Mouse (Mus musculus): ENCODE results near the gene Git2. TPM values are rescaled to one million over a fixed set of nuclear protein-coding genes. Genes with fewer than 3 reads are reported as not detected.

Git2 gene
- polyA plus RNA-seq, 1 experiment from 2014 or later, result 29.1 TPM

DNA sequence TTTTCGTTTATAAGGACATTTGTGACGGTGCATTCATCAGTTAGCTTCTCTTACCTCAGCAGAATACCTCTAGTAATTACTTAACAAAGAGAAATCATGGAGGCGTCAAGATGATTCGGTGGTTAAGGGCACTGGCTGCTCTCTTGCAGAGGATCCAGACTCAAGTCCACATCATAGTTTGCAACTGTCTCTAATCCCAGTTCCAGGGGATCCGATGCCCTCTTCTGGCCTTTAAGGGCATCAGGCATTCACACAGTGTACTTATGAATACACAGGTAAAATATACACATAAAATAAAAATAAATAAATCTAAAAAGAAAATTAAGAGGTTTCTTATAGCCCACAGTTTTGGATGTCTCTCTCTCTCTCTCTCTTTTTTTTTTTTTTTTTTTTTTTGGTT is 79.5 kb downstream of the Git2 start:
- Histone ChIP-seq H3K27me3 (replicated peaks; ENCODE audit: control insufficient read depth, insufficient read depth, low read length) (0 out of 2 replicates have a peak, but pooled peaks cover 3% of the 10 kb centered on the region), H3K4me3 (ENCODE audit: low read depth, low read length) (no peak overlapping the region), H3K4me1 (ENCODE audit: control insufficient read depth, insufficient read depth, low read length) (0 out of 2 replicates have a peak, but pooled peaks cover 3% of the 10 kb centered on the region), H3K4me2 (ENCODE audit: low read length) (no peak overlapping the region), H3K9ac (ENCODE audit: low read length) (no peak overlapping the region), H3K36me3 (ENCODE audit: control insufficient read depth, insufficient read depth, low read length) (no peaks in the 10 kb centered on the region), H3K27ac (ENCODE audit: low read depth, low read length) (no peak overlapping the region), H3K9me3 (replicated peaks; ENCODE audit: control insufficient read depth, low read length) (no peaks in the 10 kb centered on the region)
- DNase-seq (ENCODE audit: low spot score) (no peak), ATAC-seq (no peak)
- 73% methylated on average over 5 of the region's 5 CpGs for WGBS

DNA sequence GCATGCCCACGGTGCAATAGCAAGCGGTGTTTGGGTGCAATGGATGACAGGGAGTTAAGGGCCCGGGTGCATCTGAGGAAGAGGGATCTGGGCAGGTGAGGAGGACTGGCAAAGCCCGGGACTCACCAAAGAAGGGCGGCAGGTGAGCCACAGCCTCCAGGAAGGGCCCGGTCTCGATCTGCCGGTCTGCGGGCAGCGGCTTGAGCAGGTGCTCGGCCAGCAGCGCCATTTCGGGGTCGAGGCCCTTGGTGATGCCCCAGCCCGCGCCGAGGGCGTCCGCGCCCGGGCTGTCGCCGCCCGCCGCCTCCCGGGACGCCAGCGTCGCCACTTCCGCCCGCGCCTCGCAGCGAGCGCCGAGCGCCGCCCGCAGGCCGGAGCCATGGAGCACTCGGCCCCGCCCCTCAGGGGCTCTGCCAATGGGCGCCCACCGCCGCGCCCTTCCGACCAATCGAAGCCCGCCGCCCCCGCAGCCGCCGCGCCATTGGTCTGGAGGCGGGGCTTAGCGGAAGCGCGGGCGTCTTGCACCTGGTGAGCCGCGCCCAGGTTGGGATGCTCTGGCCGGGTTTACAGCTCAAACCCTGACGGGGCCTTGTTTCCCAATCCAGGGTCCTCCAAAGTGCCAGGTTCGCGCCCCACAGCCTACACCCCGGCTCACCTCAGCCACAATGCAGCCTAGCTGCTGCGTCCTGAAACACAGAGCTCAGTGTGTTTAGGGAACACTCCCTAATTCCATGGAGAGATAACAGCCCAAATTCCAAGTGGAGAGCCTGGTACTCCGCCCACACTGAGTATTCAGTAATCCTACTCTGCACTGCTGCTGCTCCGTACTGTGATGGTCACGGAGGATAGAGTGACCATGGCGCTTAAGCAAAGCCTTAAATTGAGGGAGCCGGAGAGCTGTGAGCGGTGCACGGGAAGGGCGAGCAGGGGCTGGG is 84.4 kb downstream of the Git2 start, which contains the start of gene Gltp:
Gene Gltp, minus strand, starts transcription at position 352 of the 935 bp plus-strand sequence.
- peaks cover 10% of the 10 kb centered on the region for H3K4me1 ChIP-seq (ENCODE audit: control insufficient read depth, insufficient read depth, low read length)
- WGBS, result 6% methylated on average over 54 of the region's 75 CpGs
- peak within 1 kb of the TSS; percentile 94 for H3K4me2 ChIP-seq (ENCODE audit: low read length)
- 0 out of 2 replicates have a peak, but pooled peaks cover 3% of the 10 kb centered on the region for H3K27me3 ChIP-seq (replicated peaks; ENCODE audit: control insufficient read depth, insufficient read depth, low read length)
- H3K36me3 ChIP-seq (ENCODE audit: control insufficient read depth, insufficient read depth, low read length), result no peaks in the 10 kb centered on the region
- DNase-seq (ENCODE audit: low spot score) (peak; percentile 97), ATAC-seq (peak; percentile 98)
- peak within 1 kb of the TSS; percentile 75 for H3K4me3 ChIP-seq (ENCODE audit: low read depth, low read length)
- no peaks in the 10 kb centered on the region for H3K9me3 ChIP-seq (replicated peaks; ENCODE audit: control insufficient read depth, low read length)
- peak within 1 kb of the TSS; percentile 83 for H3K9ac ChIP-seq (ENCODE audit: low read length)
- H3K27ac ChIP-seq (ENCODE audit: low read depth, low read length), result peak within 1 kb of the TSS; percentile 27; the same call in 1 of the 2 replicates

GRCm38 (mm10) chr5:114689700-114690366 is 85.5 kb downstream of the Git2 start:
- Histone ChIP-seq H3K9ac (ENCODE audit: low read length) (peak overlapping the region; percentile 83), H3K4me1 (ENCODE audit: control insufficient read depth, insufficient read depth, low read length) (peaks cover 10% of the 10 kb centered on the region), H3K4me2 (ENCODE audit: low read length) (peak overlapping the region; percentile 94), H3K4me3 (ENCODE audit: low read depth, low read length) (peak overlapping the region; percentile 75), H3K36me3 (ENCODE audit: control insufficient read depth, insufficient read depth, low read length) (no peaks in the 10 kb centered on the region), H3K9me3 (replicated peaks; ENCODE audit: control insufficient read depth, low read length) (no peaks in the 10 kb centered on the region), H3K27me3 (replicated peaks; ENCODE audit: control insufficient read depth, insufficient read depth, low read length) (0 out of 2 replicates have a peak, but pooled peaks cover 3% of the 10 kb centered on the region), H3K27ac (ENCODE audit: low read depth, low read length) (no peak overlapping the region)
- DNase-seq (ENCODE audit: low spot score), result peak; percentile 16
- 18% methylated on average over 16 of the region's 16 CpGs for WGBS
- ATAC-seq, result no peak

DNA sequence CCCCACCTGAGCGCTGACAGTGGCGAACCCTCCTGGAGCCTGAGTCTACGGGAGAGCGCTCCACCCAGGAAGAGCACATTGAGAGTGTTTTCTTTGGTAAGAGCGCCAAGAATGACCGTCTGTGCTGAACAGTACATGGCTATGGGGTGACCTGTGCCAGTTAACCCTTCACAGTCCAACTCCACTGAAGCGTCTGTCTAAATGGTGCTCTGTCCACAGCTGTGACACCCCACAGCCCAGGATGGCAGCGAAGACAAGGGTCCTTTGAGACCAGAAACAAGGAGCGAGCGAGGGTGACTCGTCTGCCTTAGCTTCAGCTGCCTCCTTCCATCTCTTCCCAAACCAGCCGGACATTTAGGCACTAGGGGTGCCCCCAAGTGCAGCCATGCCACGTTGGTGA is 86.6 kb downstream of the Git2 start:
- DNase-seq (ENCODE audit: low spot score), result no peak
- H3K27ac ChIP-seq (ENCODE audit: low read depth, low read length), result no peak overlapping the region
- no peak overlapping the region for H3K4me2 ChIP-seq (ENCODE audit: low read length)
- no peaks in the 10 kb centered on the region for H3K9me3 ChIP-seq (replicated peaks; ENCODE audit: control insufficient read depth, low read length)
- H3K4me3 ChIP-seq (ENCODE audit: low read depth, low read length), result no peak overlapping the region
- no peak overlapping the region for H3K9ac ChIP-seq (ENCODE audit: low read length)
- no peaks in the 10 kb centered on the region for H3K27me3 ChIP-seq (replicated peaks; ENCODE audit: control insufficient read depth, insufficient read depth, low read length)
- ATAC-seq, result no peak
- H3K36me3 ChIP-seq (ENCODE audit: control insufficient read depth, insufficient read depth, low read length), result no peaks in the 10 kb centered on the region
- WGBS, result 86% methylated on average over 13 of the region's 13 CpGs
- H3K4me1 ChIP-seq (ENCODE audit: control insufficient read depth, insufficient read depth, low read length), result peaks cover 10% of the 10 kb centered on the region

DNA sequence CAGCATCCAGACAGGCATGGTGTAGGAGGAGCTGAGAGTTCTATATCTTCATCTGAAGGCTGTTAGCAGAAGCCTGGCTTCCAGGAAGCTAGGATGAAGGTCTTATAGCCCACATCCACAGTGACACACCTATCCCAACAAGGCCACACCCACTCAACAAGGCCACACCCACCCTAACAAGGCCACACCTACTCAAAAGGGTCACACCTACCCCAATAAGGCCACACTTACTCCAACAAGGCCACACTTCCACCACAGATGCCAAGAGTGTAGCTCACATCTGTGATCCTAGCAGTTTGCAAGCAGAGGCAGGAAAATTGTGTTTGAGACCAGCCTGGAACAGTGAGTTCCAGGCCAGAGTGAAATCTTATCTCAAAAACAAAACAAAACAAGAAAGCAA is 87.4 kb downstream of the Git2 start:
- no peak for ATAC-seq
- no peak overlapping the region for H3K27ac ChIP-seq (ENCODE audit: low read depth, low read length)

DNA sequence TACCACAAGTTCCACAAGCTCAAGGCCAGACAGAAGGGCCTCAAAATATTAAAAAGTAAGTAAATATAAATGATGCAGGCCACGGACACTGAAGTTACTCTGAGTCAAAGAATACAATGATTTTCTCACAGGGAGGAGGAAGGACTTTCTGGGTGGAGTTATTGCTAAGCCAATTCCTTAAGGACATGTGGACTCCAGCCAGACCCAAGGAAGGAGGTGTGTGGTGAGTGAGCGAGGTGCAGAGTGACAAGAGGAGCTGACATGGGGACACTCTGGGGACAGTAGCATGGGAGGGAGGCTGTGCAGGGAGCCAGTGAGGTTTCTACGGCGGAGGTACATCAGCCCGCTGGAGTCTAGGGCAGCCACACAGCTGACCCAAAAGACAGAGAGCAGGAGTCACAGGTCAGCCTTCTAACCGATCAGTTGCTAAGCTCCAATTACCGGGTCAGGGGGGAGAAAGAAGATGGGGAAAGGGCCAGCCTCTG is 88.5 kb downstream of the Git2 start:
- 85% methylated on average over 7 of the region's 7 CpGs for WGBS
- no peaks in the 10 kb centered on the region for H3K9me3 ChIP-seq (replicated peaks; ENCODE audit: control insufficient read depth, low read length)
- H3K9ac ChIP-seq (ENCODE audit: low read length), result no peak overlapping the region
- DNase-seq (ENCODE audit: low spot score), result no peak
- H3K27ac ChIP-seq (ENCODE audit: low read depth, low read length), result no peak overlapping the region
- H3K4me1 ChIP-seq (ENCODE audit: control insufficient read depth, insufficient read depth, low read length), result peaks cover 10% of the 10 kb centered on the region
- no peak overlapping the region for H3K4me2 ChIP-seq (ENCODE audit: low read length)
- no peaks in the 10 kb centered on the region for H3K27me3 ChIP-seq (replicated peaks; ENCODE audit: control insufficient read depth, insufficient read depth, low read length)
- no peak overlapping the region for H3K4me3 ChIP-seq (ENCODE audit: low read depth, low read length)
- H3K36me3 ChIP-seq (ENCODE audit: control insufficient read depth, insufficient read depth, low read length), result no peaks in the 10 kb centered on the region
- ATAC-seq, result no peak

More for the DNA sequence above, 87.4 kb downstream of the Git2 start:
- Histone ChIP-seq H3K4me3 (ENCODE audit: low read depth, low read length) (no peak overlapping the region), H3K27me3 (replicated peaks; ENCODE audit: control insufficient read depth, insufficient read depth, low read length) (no peaks in the 10 kb centered on the region), H3K36me3 (ENCODE audit: control insufficient read depth, insufficient read depth, low read length) (no peaks in the 10 kb centered on the region), H3K4me2 (ENCODE audit: low read length) (no peak overlapping the region), H3K9ac (ENCODE audit: low read length) (no peak overlapping the region), H3K9me3 (replicated peaks; ENCODE audit: control insufficient read depth, low read length) (no peaks in the 10 kb centered on the region), H3K4me1 (ENCODE audit: control insufficient read depth, insufficient read depth, low read length) (peaks cover 10% of the 10 kb centered on the region)
- DNase-seq (ENCODE audit: low spot score), result no peak

- no peak for DNase-seq (ENCODE audit: low spot score)
- peaks cover 7% of the 10 kb centered on the region for H3K4me1 ChIP-seq (ENCODE audit: control insufficient read depth, insufficient read depth, low read length)
- H3K27me3 ChIP-seq (replicated peaks; ENCODE audit: control insufficient read depth, insufficient read depth, low read length), result no peaks in the 10 kb centered on the region
- H3K9ac ChIP-seq (ENCODE audit: low read length), result no peak overlapping the region
- H3K4me2 ChIP-seq (ENCODE audit: low read length), result no peak overlapping the region
- no peak overlapping the region for H3K4me3 ChIP-seq (ENCODE audit: low read depth, low read length)
- WGBS, result 93% methylated on average over 5 of the region's 5 CpGs
- H3K27ac ChIP-seq (ENCODE audit: low read depth, low read length), result no peak overlapping the region
- no peaks in the 10 kb centered on the region for H3K9me3 ChIP-seq (replicated peaks; ENCODE audit: control insufficient read depth, low read length)
- no peak for ATAC-seq
- no peaks in the 10 kb centered on the region for H3K36me3 ChIP-seq (ENCODE audit: control insufficient read depth, insufficient read depth, low read length)
These were observed 89.3 kb downstream of the Git2 start for GRCm38 (mm10) chr5:114685986-114686385.

DNA sequence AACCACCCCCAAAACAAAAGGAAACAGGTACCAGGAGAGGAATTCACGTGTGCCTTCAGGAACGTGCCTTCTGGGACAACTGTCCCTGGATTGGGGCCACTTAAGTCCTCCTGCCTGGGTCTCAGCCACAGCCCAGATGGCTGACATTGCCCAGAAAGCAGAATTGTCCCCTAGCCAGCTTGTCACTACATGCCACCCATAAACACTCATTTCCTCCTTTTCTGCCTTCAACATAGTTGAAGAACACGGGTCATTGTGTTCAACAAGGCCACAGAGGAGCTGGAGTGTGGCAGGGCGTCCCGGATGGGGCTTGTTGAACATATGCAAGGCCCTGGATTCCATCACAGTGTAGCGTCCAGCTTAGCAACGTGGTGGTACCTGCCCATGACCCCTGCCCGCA is 93.6 kb downstream of the Git2 start:
- 83% methylated on average over 8 of the region's 8 CpGs for WGBS
- no peak for DNase-seq (ENCODE audit: low spot score)

More for the DNA sequence above, 93.6 kb downstream of the Git2 start:
- Histone ChIP-seq H3K36me3 (ENCODE audit: control insufficient read depth, insufficient read depth, low read length) (0 out of 2 replicates have a peak, but pooled peaks cover 4% of the 10 kb centered on the region), H3K4me1 (ENCODE audit: control insufficient read depth, insufficient read depth, low read length) (no peaks in the 10 kb centered on the region), H3K4me2 (ENCODE audit: low read length) (no peak overlapping the region), H3K9me3 (replicated peaks; ENCODE audit: control insufficient read depth, low read length) (no peaks in the 10 kb centered on the region), H3K4me3 (ENCODE audit: low read depth, low read length) (no peak overlapping the region), H3K9ac (ENCODE audit: low read length) (no peak overlapping the region), H3K27ac (ENCODE audit: low read depth, low read length) (no peak overlapping the region), H3K27me3 (replicated peaks; ENCODE audit: control insufficient read depth, insufficient read depth, low read length) (no peaks in the 10 kb centered on the region)
- ATAC-seq, result no peak

Measured in forebrain, embryonic 14.5 days (tissue).